Mouse (Mus musculus) naive thymus-derived CD4-positive, alpha-beta T cell, adult 5 months (primary cell): Measurements from ENCODE around the gene Gal3st4. TPM values are rescaled to one million over a fixed set of nuclear protein-coding genes. Genes with fewer than 3 reads are reported as not detected.

Experiments used
- polyA plus RNA-seq: library from polyadenylated mRNA; unstranded; fragments of 100-300 nt; shearing (Covaris generic); gene quantifications from one replicate; pipeline ENCODE4 v1.2.1, GENCODE M21; 2017

The Gal3st4 gene
- 0.22 TPM for polyA plus RNA-seq

GRCm38 (mm10) chr5:138272409-138272923 lies at the start of gene Gal3st4:
Gal3st4 (minus strand) TSS chr5:138272840.

GRCm38 (mm10) chr5:138279585-138280424 lies 7.2 kb upstream of the Gal3st4 start, which contains the start of the genes Gm43720, Gpc2 and Stag3:
Gm43720 (minus strand) TSS chr5:138279958.
Gpc2 (minus strand) TSS chr5:138280005.
Stag3 (plus strand) TSS chr5:138280240.

GRCm38 (mm10) chr5:138263260-138264206 lies 9.1 kb downstream of the Gal3st4 start, which contains the start of gene BC037034:
BC037034 (minus strand) TSS chr5:138264033.

GRCm38 (mm10) chr5:138255353-138256093 lies 17.1 kb downstream of the Gal3st4 start, which contains the start of gene Lamtor4:
Lamtor4 (plus strand) TSS chr5:138255482.

GRCm38 (mm10) chr5:138225700-138226099 lies 46.9 kb downstream of the Gal3st4 start, which contains the start of gene Nxpe5:
Nxpe5 (plus strand) TSS chr5:138225898.

Other genes with a start within 250 kb of the Gal3st4 start
- gene Smok3c, start 219.6 kb downstream of the Gal3st4 start, polyA plus RNA-seq: not detected
- 16.7 TPM for gene Zkscan1, start 187.8 kb downstream of the Gal3st4 start, polyA plus RNA-seq
- 29.1 TPM for gene Zscan21, start 155.9 kb downstream of the Gal3st4 start, polyA plus RNA-seq
- 7.7 TPM for gene Zfp113, start 117.1 kb downstream of the Gal3st4 start, polyA plus RNA-seq
- 129 TPM for gene Cops6, start 111.8 kb downstream of the Gal3st4 start, polyA plus RNA-seq
- gene Ap4m1, start 100.8 kb downstream of the Gal3st4 start, polyA plus RNA-seq: 11.9 TPM
- gene Mcm7, start 100.4 kb downstream of the Gal3st4 start, polyA plus RNA-seq: 108 TPM
- gene Taf6, start 85.4 kb downstream of the Gal3st4 start, polyA plus RNA-seq: 33.2 TPM
- gene Cnpy4, start 85.4 kb downstream of the Gal3st4 start, polyA plus RNA-seq: 14.6 TPM
- not detected for gene Mblac1, start 78.5 kb downstream of the Gal3st4 start, polyA plus RNA-seq
- not detected for gene Nxpe5, start 46.9 kb downstream of the Gal3st4 start, polyA plus RNA-seq
- 24.9 TPM for gene Lamtor4, start 17.4 kb downstream of the Gal3st4 start, polyA plus RNA-seq
- gene BC037034, start 8.8 kb downstream of the Gal3st4 start, polyA plus RNA-seq: 20.3 TPM
- not detected for gene Gm43720, start 7.1 kb upstream of the Gal3st4 start, polyA plus RNA-seq
- gene Gpc2, start 7.2 kb upstream of the Gal3st4 start, polyA plus RNA-seq: 1.9 TPM
- gene Stag3, start 7.4 kb upstream of the Gal3st4 start, polyA plus RNA-seq: 0.27 TPM
- gene Pvrig, start 69.1 kb upstream of the Gal3st4 start, polyA plus RNA-seq: not detected
- 15.9 TPM for gene Zfp157, start 168.6 kb upstream of the Gal3st4 start, polyA plus RNA-seq